Mouse (Mus musculus): Measurements from ENCODE around the gene Col6a2.
A peak's percentile ranks its signal among the peaks of the same experiment; 100 is the strongest.

Col6a2 gene

DNA sequence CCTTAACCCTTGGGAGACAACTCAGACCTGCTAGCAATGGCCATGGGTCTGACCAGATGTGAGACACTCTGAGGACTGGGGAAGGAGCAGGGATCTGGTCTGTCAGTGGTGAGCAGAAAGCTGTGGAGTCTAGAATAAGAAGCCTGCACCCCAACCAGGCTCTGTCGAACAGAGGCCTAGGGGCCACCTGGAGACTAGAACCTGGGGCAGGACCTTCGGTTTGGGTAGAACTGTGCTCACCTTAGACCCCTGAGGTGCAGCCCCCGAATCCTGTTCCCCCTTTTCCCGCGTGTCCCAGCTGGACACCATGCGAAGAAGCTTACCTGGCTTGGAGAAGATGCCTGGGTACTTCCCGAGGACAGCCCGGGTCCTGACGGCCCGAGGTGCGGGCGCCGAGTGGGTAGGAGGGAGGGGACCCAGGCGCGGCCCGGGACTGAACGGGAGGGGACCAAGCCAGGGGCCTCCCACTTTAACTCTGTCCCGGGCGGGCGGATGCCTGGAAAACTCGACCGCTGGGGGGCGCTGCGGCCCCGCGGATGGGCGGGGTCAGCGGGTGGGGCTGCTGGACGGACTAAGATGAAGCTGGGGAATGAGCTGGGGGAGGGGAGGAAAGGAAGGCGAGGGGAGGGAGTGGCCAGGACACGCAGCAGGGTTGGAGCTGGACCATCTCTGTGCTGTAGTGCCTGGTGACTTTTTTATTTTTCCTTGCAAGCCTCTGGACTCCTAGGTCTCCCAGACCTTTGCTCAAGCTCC, at the start of gene Col6a2:
Gene Col6a2 (minus strand): TSS at position 703 of the 753 bp plus-strand sequence.
- peak; percentile 67 for DNase-seq (ENCODE audit: low spot score)

DNA sequence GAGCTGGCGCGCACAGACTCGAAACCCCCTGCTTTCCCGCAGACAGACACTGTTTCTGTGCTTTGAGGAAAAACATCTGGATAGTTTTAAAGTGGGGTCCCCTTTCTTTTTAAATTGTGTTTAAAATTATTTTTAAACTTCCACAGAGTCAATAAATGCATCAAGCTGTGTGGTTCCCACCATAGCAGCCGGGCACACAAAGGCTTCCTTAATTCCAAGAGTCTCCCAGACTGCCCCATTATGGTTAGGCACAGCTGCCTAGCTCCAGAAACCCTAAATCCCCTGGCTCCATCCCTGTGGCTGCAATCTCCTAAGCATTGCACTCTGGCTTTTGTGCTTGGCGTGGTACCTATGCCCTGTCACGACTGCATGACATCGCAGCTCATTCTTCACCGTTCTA, 48.5 kb upstream of the Col6a2 start:
- DNase-seq (ENCODE audit: low spot score), result no peak

DNA sequence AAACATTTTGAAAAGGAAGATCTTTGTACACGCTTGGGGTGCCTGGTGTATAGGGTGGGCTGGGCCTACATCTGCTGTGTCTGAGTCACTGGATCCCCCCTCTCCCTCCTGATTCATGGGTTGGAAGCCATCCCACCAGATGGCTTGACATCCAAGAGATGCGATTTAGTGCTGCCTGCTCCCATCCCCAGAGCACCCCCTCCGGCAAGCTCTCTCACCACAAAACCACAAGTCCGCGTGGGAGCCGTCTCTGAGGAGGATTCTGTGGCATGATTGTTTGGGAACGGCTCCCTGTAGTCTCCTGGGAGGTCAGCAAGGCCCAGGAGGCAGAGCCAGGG, 45.5 kb upstream of the Col6a2 start:
- peak; percentile 81 for DNase-seq (ENCODE audit: low spot score)

DNA sequence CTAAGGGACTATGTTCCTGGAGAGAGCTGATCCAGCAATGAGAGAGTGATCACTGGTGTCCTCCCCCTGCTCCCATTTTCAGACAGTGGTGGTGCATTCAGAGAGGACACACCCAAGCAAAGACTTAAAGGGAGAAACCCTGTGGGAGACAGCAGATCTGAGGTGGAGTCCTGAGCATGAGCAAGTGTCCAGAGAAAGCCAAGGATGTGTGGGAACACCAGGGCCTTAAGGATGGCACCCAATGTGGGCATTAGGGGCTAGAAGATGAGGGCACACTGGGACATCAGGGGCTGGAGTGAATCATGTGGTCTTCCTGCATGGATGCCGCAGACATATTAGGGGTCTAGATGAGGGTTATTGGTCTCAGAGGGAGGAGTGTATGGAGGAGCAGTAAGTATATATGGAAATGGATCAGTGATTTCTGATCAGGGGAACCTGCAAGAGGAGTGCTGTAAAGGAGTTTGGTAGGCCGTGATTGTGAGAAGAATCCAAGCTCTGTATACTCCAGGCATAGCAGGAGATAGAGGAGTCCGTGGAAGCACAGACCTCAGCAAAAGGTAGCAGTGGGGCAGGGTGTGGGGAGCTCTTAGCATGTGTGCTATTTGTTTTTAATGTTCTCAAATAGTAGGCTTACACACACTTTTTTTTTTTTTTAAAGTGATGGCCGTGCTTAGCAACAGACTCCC, 45.0 kb upstream of the Col6a2 start:
- DNase-seq (ENCODE audit: low spot score), result no peak

DNA sequence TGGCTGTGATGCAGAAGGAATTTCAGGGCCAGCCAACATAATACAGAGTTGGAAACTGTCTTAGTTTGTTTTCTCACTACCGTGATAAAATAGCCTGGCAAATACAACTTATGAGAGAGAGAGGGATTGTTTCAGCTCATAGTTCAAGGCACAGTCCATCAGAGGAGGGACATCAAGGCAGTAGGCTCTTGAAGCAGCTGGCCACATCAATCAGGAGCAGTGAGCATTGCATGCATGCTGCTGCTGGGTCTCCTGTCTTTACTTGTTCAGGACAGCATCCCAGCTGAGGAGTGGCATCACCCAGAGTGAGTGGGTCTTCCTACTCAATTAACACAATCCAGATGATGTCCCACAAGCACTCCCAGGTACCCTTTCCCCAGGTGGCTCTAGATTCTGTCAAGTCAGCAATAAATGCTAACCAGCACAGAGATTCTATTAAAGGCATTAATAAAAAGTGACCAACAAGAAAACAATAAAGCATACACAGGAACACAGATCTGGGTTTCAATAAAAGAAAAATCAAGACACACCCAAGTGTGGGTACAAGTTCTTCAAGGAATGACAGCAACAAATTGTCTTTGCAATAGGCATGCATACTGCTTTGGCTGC, 43.9 kb upstream of the Col6a2 start:
- no peak for DNase-seq (ENCODE audit: low spot score)

DNA sequence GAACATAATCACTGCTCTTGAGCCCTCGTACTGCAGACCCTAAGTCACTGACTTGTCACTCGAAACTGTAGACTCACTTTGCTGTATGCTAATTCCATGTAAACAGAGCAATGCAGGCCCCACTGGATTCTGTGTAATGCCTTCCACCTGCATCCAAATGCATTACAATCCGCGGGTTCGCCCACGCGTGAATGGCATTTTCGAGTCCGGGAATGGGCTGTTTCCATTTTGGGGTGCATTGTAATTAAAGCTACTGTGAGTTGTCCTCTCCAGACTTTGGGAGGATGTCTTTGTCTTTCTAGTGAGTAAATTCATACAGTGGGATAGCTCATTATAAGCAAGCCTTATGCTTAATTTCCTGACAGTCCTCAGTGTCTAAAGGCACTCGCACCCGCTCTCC, 42.1 kb upstream of the Col6a2 start:
- DNase-seq (ENCODE audit: low spot score), result no peak

DNA sequence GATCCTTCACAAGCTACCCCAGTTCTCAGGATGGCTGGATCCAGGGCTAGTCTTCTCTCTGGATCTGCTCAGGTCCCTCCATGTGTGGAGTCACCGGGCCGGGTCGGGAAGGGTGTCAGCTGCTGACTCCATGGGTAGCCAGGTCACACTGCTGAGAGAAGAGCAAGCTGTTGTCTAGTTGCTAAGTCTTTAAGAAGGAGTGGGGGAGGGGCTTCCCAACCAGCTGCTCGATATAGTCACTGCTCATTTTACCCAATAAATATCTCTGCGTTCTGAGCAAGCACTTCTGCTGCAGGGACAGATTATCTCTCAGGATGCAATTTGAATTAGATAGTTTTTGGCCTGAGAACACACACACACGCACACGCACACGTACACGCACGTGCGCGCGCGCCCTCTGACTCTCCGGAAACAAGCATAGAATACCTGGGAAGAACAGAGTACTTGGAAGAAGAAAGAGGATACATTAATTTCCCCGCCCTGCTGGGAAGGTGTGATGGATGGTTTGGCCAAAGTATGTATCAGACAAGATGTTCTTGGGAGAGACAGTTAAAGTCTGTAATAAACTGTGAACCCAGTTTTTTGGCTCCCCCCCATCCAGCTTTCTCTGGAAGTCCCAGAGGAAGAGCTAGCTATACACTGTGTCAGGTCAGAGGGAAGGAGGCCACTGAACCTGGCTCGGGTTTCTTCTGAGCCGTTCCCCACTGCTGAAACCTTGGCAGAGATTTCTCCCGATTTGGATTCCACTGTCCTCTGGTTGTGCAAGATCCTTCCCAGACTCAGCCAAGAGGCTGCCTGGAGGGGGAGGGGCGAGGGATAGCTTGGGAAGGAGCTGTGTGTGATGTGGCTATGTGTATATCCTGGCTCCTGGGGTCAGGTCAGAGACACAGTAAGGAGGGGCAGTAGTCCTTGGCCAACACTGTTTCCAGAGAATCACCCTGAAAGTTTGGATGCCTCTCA, 41.0 kb upstream of the Col6a2 start:
- no peak for DNase-seq (ENCODE audit: low spot score)

DNA sequence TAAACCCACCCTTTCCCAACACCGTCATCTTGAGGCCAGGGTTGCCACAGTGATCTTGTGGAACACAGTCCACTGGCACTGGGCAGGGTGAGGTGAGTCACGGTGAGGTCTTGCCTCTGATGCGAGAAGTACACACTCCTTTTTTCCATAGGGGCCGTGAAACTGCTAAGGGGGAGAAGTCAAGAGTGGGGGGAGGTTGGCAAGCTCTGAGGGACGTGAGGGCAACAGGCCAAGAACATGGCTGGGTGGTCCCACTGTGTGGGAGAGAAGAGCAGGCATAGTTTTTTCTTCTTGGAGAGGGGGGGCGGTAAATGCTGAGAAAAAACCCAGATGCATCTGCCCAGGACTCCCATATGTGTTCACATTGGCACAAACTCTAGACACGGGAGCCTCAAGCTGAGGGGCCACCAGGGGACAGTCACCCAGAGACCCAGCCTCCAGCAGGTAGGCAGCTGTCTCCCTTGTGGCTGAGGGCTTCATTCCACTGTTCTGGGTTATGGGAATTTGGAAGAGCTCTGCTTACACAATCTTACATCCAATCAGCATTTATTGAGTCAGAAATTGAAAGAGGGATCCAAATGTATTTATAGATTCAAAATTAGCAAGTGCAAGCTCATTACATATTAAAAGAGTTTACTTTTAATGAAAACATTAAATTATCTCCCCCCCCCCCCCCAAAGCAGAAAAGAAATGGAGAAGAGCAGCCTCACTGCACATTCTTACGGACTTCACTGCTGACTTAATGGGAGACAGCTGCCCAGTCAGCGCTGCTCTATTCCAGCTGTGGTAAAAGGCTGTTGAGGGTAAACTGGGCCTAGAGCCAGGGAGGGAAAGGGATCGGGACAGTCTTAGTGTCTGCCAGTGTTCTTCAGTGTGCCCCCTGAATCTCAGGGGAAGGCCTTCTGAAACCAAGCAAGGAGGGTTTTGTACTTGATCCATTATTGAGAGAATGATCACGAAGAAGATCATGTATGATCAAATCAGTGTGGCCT, 30.2 kb upstream of the Col6a2 start:
- DNase-seq (ENCODE audit: low spot score), result no peak

DNA sequence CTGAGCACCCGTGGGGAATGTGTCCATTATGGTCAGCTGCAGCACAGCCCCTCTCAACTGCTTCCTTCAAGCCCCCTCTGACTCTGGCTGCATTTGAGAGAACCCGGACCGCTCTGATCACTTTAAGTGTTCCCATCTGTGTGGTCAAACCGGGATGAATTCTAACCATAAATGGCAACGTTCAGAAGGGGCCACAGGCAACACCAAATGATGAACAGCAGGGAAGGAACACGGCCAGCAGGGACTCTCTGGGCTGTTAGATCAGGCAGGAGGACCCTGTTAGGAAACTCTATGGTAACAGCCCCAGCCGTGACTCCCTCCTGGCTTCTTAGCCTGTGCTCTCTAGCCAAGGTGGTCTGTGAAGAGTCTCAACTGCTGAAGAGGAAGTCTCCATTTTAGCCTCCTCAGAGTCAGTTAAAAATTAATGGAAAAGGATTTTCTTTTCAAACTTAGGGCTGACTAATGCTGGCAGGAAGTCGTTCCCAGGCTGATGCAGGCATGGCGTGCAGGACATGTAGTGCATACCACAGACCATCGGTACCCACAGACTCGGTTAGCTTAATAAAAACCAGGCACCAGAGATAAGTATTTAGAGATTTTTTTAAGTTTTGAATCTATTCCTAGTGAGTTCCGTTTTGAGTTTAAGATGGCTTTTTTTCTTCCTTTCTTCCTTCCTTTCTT, 27.4 kb upstream of the Col6a2 start:
- no peak for DNase-seq (ENCODE audit: low spot score)

DNA sequence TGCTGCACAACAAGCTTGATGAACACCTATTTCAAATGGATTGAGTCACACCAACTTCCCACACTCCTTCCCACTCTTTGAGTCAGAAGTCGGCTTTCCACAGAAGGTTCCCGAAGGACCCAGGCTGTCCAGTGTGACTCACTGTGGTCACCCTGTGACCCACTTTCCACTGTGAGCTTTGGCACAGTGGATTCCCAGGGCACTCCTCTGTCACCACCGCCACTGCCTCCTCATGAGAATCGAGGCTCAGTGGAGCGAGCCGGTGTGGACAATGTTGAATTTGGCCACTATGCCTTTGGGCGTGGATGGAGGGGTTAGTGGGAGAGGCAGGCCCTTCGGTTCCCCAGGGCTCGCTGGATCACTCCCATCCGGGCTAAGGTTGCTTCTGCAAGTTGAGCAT, 25.3 kb upstream of the Col6a2 start:
- no peak for DNase-seq (ENCODE audit: low spot score)

DNA sequence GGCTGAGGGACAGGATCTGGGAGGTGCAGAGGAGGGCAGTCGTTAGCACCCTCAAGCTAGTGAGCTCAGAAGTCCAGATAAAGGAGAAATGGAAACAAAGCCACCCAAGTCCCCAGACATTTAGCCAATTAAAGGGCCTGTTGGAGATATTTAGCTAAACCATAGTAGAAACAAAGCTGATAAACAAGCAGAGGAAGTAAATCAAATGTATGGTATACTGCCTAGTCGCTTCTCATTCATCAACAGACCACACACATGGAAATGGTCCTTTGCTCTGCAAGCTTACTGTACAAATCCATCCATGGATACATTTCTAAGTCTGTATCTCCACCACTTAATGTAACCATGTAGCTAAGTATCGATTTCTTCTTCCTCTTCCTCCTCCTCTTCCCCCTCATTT, 24.0 kb upstream of the Col6a2 start:
- no peak for DNase-seq (ENCODE audit: low spot score)

DNA sequence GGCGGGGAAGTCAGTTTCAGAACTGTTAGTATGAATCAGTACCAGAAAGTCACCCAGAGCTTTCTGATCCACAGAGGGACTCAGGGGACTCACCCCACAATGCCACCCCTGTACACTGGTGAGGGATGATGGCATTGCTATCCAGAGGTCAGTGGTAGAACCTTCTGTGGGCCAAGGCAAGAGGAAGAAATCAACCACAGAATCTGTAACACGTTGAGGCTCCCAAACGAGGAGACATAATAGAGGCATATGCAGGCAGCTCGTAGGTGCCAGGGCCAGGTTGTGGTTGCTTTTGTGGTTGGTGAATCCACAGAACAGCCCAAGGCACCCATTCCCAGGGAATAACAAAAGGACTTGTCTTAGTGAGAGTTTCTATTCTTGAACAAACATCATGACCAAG, 22.3 kb upstream of the Col6a2 start:
- no peak for DNase-seq (ENCODE audit: low spot score)

DNA sequence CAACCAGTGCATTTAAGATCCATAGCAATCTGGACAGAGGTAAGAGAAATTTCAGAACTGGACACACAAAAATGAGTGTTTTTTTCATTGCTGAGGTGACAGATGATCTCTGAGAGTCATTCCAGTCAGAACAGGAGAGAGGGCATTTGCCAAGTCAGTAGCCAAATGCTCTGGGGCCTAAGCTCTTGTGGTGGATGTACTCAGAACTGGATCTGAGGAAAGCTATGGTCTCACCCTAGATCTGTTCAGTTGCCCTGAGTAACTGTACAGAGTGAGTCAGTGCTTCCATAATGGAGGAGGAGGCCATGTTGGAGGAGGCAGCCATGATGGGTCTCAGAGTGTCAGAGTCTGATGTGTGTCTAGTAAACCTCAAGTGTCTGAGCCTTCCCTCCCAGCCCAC, 21.6 kb upstream of the Col6a2 start:
- DNase-seq (ENCODE audit: low spot score), result no peak

DNA sequence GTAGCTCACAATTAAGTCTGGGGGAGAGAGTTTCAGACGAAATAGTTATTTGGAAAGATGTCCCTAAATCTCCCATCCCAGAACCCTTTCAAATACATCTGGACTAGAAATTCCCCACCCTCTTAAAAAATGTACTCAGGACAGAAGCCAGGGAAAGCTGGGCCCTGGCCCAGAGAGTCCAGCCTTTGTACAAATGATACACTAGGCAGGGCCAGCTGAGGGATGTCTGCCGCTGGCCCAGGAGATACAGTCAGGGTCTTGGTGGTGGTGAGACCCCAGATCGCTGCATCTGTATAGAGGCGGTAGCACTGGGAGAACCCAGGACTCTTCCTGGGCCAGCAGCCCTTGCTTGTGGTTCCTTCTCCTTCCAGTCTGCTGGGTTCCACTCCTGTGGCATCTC, 20.6 kb upstream of the Col6a2 start:
- no peak for DNase-seq (ENCODE audit: low spot score)

DNA sequence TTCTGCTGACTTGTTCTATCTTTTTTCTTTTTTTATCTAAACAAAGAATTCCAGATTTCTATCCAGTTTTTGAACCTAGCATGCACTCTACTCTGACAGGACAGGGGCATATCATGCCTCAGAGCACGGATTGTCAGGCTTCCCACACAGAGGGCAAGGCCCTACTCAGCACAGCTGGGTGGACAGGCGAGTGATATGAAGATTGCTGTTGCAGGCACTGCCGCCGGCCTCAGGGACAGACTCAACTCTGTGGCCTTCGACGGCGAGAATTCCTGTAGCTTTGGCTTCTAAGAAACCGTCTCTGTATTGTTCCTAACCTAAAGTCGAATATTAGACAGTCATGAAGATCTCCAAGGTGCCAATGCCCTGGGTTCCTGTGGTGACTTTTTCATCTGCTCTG, 20.0 kb upstream of the Col6a2 start:
- no peak for DNase-seq (ENCODE audit: low spot score)

DNA sequence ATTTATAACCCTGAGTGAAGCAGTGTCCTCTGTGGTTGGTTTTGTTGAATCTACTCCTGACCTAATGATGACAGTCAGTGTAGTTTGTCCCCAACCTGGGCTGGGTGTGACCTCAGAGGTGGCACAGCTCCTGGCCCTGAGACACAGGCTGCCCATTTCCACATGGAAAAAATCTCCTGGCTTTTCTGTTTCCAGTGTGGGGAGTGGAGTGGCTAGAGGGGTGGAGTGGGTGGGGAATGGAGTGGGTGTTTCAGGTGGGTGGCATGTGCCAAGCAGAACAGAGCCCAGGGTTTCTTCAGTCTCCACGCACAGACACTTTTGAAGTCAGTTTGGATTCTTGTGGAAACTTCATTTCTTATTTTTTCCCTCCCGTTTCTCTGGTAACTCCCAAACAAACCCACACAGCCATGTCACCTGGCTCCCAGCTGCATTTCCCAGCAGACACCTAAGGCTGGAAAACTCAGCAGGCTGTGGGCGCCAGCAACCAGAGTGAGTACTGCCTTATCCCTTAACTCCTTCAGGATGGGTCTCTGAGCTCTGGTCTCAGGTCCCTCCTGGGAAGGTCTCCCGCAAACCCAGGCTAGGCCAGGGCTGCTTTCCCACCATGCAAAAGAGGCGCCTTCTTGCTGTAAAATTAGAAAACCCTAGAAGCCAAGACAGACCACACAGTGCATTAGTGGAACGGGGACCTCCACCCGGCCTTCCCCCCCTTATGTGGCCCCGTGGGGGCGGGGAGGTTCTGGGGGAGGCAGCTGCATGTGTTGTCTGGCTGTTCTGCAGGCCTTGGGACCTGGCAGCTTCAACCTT, 19.4 kb upstream of the Col6a2 start:
- DNase-seq (ENCODE audit: low spot score), result no peak

DNA sequence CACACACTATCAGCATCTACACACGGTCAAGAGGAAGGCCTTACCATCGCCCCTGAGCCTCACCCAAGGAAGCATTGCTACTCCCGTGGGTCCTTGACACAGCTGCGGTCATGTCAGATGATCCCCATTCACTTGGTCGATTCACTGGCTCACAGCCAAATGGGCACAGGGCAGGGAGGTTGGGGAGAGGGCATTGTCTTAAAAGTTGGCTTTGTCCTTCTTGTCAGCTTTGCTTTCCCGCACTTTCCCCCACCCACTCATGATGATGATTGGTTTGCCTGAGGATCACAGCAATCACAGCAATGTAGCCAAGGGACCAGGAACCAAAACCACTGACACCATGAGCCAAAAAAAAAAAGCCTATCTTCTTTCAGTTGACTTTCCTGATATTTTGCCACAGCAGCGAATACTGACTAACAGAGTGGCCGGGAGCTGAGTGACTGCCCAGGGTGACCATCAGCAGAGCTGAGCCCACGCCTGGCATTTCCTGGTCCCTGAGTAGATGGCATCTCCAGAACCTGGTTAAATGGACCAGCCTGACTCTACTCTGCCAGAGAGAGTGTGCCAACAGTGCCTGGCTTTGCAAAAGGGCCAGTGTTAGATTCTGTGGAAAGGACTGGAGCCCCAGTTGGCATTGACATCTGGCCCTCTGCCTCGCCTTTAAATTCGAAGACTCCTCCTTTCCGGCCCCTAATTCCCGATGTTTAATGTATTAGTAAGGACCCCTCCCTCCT, 18.6 kb upstream of the Col6a2 start:
- DNase-seq (ENCODE audit: low spot score), result no peak

DNA sequence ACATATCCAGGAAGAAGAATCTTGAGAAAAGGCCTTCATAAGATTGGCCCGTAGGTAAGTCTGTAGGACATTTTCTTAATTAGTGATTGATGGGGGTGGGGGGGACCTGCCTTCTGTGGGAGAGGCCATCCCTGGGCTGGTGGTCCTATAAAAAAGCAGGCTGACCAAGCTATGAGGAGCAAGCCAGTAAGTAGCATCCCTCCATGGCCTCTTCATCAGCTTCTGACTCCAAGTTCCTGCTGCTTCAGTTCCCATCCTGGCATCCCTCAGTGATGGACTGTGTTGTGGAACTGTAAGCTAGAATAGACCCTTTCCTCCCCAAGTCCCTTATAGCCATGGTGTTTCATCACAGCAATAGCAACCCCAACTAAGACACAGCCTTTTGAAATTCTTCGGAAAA, 16.5 kb upstream of the Col6a2 start:
- DNase-seq (ENCODE audit: low spot score), result no peak

DNA sequence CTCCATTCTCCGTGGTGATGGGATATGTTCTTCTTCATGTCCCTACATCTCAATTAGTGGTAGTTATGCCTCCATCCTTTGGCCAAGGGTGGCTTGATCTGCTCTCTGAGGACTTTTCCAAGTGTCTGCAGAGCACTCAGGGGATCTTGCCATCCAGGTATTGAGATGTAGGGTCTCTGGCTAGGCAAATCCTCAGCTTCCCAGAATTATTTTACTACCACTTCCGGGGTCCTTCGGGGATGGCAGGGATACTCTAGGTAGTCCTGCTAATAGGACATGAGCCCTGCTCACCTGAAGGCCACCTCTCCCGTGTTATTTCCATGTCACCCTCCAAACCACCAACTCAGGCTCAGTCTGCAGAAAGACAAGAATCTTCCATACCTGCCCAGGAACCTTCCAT, 13.2 kb upstream of the Col6a2 start:
- no peak for DNase-seq (ENCODE audit: low spot score)
